Mouse (Mus musculus): ENCODE results near the gene Bean1.

DNA sequence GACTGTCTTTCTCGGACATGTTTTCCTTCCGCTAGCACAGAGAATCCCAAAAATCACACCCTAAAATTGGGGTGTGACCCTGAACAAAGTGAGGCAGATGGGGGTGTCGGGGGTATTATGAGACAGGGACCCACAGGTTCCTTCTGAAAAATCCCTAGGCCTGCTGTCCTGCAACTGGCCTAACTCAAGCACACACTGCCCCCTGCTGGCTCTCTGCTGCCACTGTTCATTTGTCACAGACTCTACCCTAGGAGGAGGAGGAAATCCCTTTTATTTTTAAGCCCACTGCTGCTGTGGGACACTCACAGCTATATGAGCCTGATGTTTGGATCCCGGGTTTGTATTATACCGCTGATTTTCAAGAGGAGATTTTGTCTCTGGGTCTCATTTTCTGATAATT lies 49.6 kb downstream of the Bean1 start:
- TF ChIP-seq CTCF (IDR thresholded peaks at IDR 0.05; ENCODE audit: low read depth): peak; percentile 87
- TF ChIP-seq EP300 (IDR thresholded peaks at IDR 0.05; ENCODE audit: low read depth): no peak

Data from liver, embryonic 14.5 days (tissue).